Mouse (Mus musculus) kidney, postnatal 4 days (tissue): Measurements from ENCODE around the gene Zfp607b.

Experiments
- DNase-seq, 2 experiments: peaks; one replicate each; pipeline ENCODE4 v3.0.0; 2021; ENCODE audit warnings: mixed read lengths in 2 of 2

The Zfp607b gene

GRCm38 (mm10) chr7:27688815-27689612 lies at the start of gene Zfp607b:
Gene Zfp607b (plus strand): TSS chr7:27689340.
- peak; percentile 88 to 92 for DNase-seq

- DNase-seq, result no peak
These were observed 44.7 kb upstream of the Zfp607b start for GRCm38 (mm10) chr7:27644471-27644870.

GRCm38 (mm10) chr7:27646516-27646915 lies 42.6 kb upstream of the Zfp607b start:
- no peak for DNase-seq

- DNase-seq, result no peak
These were observed 41.7 kb upstream of the Zfp607b start for GRCm38 (mm10) chr7:27647281-27648002.

GRCm38 (mm10) chr7:27649723-27650122 lies 39.4 kb upstream of the Zfp607b start:
- DNase-seq, result no peak

GRCm38 (mm10) chr7:27650949-27651348 lies 38.2 kb upstream of the Zfp607b start:
- DNase-seq, result peak; percentile 84 to 87

- peak; percentile 78 to 83 for DNase-seq
These were observed 35.3 kb upstream of the Zfp607b start, which contains the start of gene Ttc9b for GRCm38 (mm10) chr7:27653681-27654437. Gene Ttc9b (plus strand): TSS chr7:27653915.

GRCm38 (mm10) chr7:27654607-27655276 lies 34.4 kb upstream of the Zfp607b start:
- peak; percentile 17 to 37 for DNase-seq

- no peak for DNase-seq
These were observed 33.6 kb upstream of the Zfp607b start for GRCm38 (mm10) chr7:27655545-27655944.

GRCm38 (mm10) chr7:27656600-27656999 lies 32.5 kb upstream of the Zfp607b start:
- no peak for DNase-seq

- peak in 1 of 2 experiments; percentile 22 for DNase-seq
These were observed 31.2 kb upstream of the Zfp607b start for GRCm38 (mm10) chr7:27657824-27658395.

- DNase-seq, result no peak
These were observed 30.2 kb upstream of the Zfp607b start for GRCm38 (mm10) chr7:27658712-27659663.

- no peak for DNase-seq
These were observed 27.1 kb upstream of the Zfp607b start for GRCm38 (mm10) chr7:27662038-27662437.

GRCm38 (mm10) chr7:27673064-27673574 lies 16.0 kb upstream of the Zfp607b start:
- DNase-seq, result peak in 1 of 2 experiments; percentile 14

- peak; percentile 62 to 63 for DNase-seq
These were observed 15.5 kb upstream of the Zfp607b start for GRCm38 (mm10) chr7:27673575-27674131.

- DNase-seq, result no peak
These were observed 15.0 kb upstream of the Zfp607b start for GRCm38 (mm10) chr7:27674195-27674521.

GRCm38 (mm10) chr7:27674522-27675221 lies 14.5 kb upstream of the Zfp607b start, which contains the start of gene Map3k10:
Gene Map3k10 (minus strand): TSS chr7:27674598.
- peak; percentile 95 to 96 for DNase-seq

GRCm38 (mm10) chr7:27675222-27675612 lies 13.9 kb upstream of the Zfp607b start:
- no peak for DNase-seq

GRCm38 (mm10) chr7:27683218-27683617 lies 5.9 kb upstream of the Zfp607b start:
- DNase-seq, result no peak

- no peak for DNase-seq
These were observed 3.9 kb upstream of the Zfp607b start for GRCm38 (mm10) chr7:27685220-27685619.
